Mouse (Mus musculus) adrenal gland, adult 10 weeks (tissue): Measurements from ENCODE around the gene Atp13a5. TPM values are rescaled to one million over a fixed set of nuclear protein-coding genes. Genes with fewer than 3 reads are reported as not detected.

Experiments used
- polyA plus RNA-seq: library from polyadenylated mRNA; stranded (reverse); fragments of 350-450 nt; fragmentation: Illumina TruSeq; extraction: RNeasy Lipid Tissue Mini Kit (QIAGEN cat#74804); gene quantifications from one replicate; pipeline ENCODE4 v1.2.3, GENCODE M21; 2014; ENCODE audit warnings: low read depth, low replicate concordance

The Atp13a5 gene
- not detected for polyA plus RNA-seq

DNA sequence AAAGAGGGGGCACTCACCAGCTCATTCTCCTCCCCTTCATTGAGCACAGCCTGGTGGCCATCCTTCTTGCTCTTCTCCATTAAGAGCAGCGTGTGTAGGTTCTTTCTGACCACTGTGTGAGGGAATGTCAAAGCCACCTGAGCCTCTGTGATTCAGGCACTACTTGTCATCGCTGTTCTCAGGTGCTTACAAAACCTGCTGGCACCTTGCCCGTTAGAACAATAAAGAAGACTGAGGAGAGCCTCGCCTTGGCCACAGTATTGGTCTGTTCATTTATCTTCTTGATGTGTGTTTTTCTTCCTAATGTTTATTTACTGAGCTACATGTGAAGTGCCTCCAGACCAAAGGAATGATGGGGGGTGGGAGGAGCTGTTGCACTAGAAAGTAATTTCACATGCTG is at the start of gene Atp13a5:
TSS of gene Atp13a5 (minus strand) at position 275 of the 400 bp plus-strand sequence.

DNA sequence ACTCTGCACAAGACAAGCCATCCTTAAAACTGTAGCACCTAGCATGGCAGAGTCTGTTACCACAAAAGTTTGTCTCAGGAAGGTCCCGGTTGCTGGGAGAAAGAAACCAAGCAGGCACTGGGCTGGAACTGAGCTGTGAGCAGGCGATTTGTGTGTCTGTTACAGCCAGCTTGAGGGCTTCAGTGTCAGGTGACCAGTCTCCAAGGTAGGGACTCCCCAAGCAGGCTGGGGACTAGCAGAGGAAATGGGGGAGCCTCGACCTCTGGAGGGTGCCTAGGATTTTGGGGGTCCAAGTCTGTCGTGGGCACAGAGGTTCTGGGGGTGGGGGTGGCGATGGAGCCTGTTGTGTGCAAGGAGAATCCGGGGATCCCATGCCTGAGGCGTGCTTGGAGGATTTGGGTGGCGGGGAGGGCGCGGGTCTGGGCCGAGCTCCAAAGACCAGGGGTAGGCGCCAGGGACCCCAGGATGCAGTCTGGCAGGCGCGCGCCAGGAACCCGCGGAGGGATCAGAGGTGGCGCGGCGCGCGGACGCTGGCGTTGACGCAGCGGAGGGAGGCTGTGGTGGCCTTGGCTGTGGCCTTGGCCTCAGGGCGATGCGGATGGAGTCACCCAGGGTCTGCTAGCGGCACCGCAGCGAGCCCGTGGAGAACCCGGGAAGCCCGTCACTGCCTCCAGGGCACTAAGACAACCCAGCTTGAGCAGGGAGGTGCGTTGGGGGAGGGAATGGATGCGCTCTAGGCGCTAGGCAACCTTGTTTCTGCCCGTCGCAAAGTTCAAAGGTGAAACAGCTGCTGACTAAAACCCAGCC is 168.7 kb downstream of the Atp13a5 start, which contains the start of gene Hrasls:
TSS of gene Hrasls (plus strand) at position 91 of the 807 bp plus-strand sequence.

Other genes starting within 250 kb of the Atp13a5 start
- 9.1 TPM for gene Hrasls, start 169.0 kb downstream of the Atp13a5 start, polyA plus RNA-seq
- gene Atp13a4, start 166.1 kb upstream of the Atp13a5 start, polyA plus RNA-seq, result not detected
- gene Opa1, start 200.6 kb upstream of the Atp13a5 start, polyA plus RNA-seq, result 122 TPM